Mouse (Mus musculus): ENCODE measurements around the gene Fam241b.

The Fam241b gene

DNA sequence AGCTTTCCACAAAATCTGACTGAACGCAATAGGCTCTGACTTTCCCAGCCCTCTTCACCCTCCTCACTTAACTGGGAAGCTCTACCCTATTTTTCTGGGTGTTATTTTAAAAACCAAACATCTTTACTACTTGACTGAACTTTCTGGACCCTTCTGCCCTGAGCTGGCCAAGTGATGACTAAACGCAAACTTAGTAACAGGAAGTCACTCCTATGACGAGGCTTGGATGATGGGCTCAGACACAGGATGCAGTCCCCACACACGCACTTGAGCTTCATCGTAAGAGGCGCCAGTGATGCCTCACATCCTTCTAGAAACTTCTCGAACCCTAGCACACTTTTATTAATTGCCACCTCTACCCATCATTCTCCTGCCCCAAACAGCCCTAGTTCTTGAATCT lies 74.3 kb downstream of the Fam241b start:
- DNase-seq = no peak

DNA sequence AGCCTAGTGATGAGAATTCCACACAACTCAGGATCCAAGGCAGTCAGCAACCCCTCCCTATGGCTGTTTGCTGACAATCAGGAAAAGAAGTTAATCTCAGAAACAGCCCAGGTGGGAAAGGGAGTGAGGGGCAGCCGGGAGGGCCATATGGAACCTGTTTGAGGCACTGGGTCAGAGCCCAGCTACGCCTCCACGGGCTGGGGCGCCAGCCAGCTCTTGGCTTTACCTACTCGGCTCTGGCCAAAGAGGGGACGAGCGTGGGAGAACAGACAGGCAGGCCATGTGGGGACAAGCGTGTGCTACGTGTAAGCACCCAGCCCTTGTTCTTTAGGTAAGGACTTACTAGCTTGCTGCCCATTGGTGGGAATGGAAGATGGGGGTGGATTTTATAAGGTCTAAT lies 75.2 kb downstream of the Fam241b start:
- no peak for DNase-seq

GRCm38 (mm10) chr10:62066213-62066612 lies 77.5 kb downstream of the Fam241b start:
- DNase-seq = no peak

DNA sequence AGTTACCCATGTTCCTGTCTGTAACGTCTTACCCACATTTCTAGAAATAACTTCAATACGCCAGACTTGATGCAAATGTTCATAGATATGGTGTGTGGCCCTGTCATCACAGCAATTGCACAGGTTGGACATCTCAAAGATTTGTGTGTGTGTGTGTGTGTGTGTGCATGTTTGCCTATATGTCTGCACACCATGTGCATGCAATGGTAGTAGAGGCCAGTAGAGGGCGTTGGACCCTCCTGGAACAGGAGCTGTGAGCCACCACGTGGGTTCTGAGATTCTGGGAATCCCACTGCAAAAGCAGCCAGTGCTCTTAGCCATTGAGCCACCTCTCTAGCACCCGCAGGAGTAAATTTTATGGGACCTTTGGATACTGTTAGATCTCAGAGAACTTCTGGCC lies 80.9 kb downstream of the Fam241b start:
- no peak for DNase-seq

DNA sequence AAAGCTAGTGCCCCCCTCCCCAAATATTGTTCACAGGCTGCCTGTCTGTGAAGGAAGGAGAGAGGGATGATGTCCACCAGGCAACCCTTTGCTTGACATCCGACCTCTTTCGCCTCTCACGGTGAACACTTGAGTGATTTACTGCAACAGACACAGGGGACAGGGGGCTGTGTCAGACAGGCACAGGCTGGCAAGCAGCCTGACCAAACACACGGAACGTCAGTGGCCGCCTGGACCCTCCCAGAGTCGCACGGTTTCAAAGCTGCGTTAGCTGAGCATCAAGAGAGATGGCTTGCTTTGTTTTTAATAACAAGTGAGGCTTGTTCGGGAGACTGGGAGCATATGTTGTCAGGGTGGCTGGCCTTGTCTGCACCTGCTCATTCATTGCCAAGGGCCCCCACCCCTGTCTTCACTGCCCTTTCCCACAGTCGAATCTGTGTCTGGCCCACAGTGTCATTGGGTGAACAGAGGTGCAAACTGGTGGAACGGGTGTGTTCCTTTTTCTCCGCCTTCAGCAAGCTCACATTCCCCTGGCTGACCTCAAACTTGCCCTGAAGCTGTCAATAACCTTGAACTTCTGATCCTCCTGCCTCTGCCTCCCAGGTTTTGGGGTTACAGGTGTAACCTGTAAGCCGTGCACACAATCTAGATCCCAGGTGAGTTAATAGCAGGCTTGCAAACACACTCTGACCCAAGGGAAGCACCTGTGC lies 82.6 kb downstream of the Fam241b start:
- DNase-seq = no peak

DNA sequence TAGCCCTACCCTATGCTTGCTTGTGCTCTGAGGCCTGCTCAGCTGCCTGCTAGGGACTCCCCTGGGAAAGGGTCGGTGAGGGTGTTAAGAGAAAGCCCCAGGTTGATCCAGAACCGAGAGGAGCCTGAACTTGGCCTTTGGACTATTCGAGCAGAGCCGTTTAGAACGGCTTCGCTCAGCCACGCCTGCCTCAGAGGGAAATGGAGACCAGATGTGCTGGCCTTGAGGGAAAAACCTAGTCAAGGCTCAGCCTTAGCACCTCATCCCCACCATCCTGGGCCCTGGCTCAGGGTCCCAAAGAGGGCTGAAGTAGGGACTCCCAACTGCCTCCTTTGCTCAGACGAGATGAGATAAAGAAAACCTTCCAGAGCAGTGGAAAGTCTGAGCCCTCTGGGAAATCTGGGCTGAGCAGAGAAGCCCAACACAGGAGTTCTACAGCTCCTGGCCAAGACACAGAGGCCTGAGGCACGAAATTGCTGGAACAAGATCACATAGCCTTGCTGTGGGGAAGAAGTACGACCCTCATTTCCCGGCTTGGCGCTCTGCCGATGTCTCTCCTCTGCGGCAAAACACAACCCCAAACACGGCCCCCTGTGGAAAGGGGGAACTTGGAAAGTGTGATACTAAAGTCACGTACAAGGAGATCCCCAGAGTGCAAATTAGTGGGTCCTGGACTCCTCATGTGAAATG lies 83.4 kb downstream of the Fam241b start:
- DNase-seq = no peak

GRCm38 (mm10) chr10:62058508-62059375 lies 85.0 kb downstream of the Fam241b start:
- no peak for DNase-seq
